Mouse (Mus musculus): ENCODE results near the gene Id1. TPM values are rescaled to one million over a fixed set of nuclear protein-coding genes. Genes with fewer than 3 reads are reported as not detected.

Gene Id1
- polyA plus RNA-seq, 1 experiment from 2014 or later, result 70.7 TPM

- H3K4me3 ChIP-seq (ENCODE audit: low read depth, low read length), result peak overlapping the region; percentile 68
- H3K36me3 ChIP-seq (ENCODE audit: control insufficient read depth, insufficient read depth, low read length), result no peaks in the 10 kb centered on the region
- peaks cover 48% of the 10 kb centered on the region for H3K4me1 ChIP-seq (ENCODE audit: control insufficient read depth, insufficient read depth, low read length)
- H3K9me3 ChIP-seq (ENCODE audit: control insufficient read depth, low read length), result no peaks in the 10 kb centered on the region
- ATAC-seq (ENCODE audit: low FRiP score) (no peak), DNase-seq (ENCODE audit: low spot score, missing footprints) (peak; percentile 90)
- 12% methylated on average over 10 of the region's 10 CpGs for WGBS
- peak overlapping the region; percentile 91 for H3K4me2 ChIP-seq
- no peaks in the 10 kb centered on the region for H3K27me3 ChIP-seq (ENCODE audit: control insufficient read depth, insufficient read depth, low read length)
- H3K27ac ChIP-seq (ENCODE audit: low read depth, low read length), result peak overlapping the region; percentile 69
- H3K9ac ChIP-seq (ENCODE audit: low read length), result peak overlapping the region; percentile 89
Observed at GRCm38 (mm10) chr2:152737306-152738221, 1.5 kb downstream of the Id1 start.

- Histone ChIP-seq H3K4me1 (ENCODE audit: control insufficient read depth, insufficient read depth, low read length) (peaks cover 48% of the 10 kb centered on the region), H3K9me3 (ENCODE audit: control insufficient read depth, low read length) (no peaks in the 10 kb centered on the region), H3K27me3 (ENCODE audit: control insufficient read depth, insufficient read depth, low read length) (no peaks in the 10 kb centered on the region), H3K36me3 (ENCODE audit: control insufficient read depth, insufficient read depth, low read length) (no peaks in the 10 kb centered on the region), H3K9ac (ENCODE audit: low read length) (peak overlapping the region; percentile 89; the same call in 1 of the 2 replicates), H3K4me2 (peak overlapping the region; percentile 91), H3K4me3 (ENCODE audit: low read depth, low read length) (peak overlapping the region; percentile 68), H3K27ac (ENCODE audit: low read depth, low read length) (no peak overlapping the region)
- DNase-seq (ENCODE audit: low spot score, missing footprints), result no peak
- no peak for ATAC-seq (ENCODE audit: low FRiP score)
- 62% methylated on average over 2 of the region's 2 CpGs for WGBS
Observed at GRCm38 (mm10) chr2:152738341-152738740, 2.3 kb downstream of the Id1 start.

- H3K9me3 ChIP-seq (ENCODE audit: control insufficient read depth, low read length), result no peaks in the 10 kb centered on the region
- peaks cover 46% of the 10 kb centered on the region for H3K4me1 ChIP-seq (ENCODE audit: control insufficient read depth, insufficient read depth, low read length)
- peak overlapping the region; percentile 36 for H3K4me3 ChIP-seq (ENCODE audit: low read depth, low read length)
- DNase-seq (ENCODE audit: low spot score, missing footprints), result peak; percentile 93
- no peak overlapping the region; the same call in 1 of the 2 replicates for H3K27ac ChIP-seq (ENCODE audit: low read depth, low read length)
- H3K4me2 ChIP-seq, result peak overlapping the region; percentile 91
- peak overlapping the region; percentile 64 for H3K9ac ChIP-seq (ENCODE audit: low read length)
- no peaks in the 10 kb centered on the region for H3K36me3 ChIP-seq (ENCODE audit: control insufficient read depth, insufficient read depth, low read length)
- no peaks in the 10 kb centered on the region for H3K27me3 ChIP-seq (ENCODE audit: control insufficient read depth, insufficient read depth, low read length)
- peak; percentile 14 for ATAC-seq (ENCODE audit: low FRiP score)
- WGBS, result 2% methylated on average over 33 of the region's 36 CpGs
Observed at GRCm38 (mm10) chr2:152739031-152739841, 3.2 kb downstream of the Id1 start.

- Histone ChIP-seq H3K36me3 (ENCODE audit: control insufficient read depth, insufficient read depth, low read length) (no peaks in the 10 kb centered on the region), H3K9me3 (ENCODE audit: control insufficient read depth, low read length) (no peaks in the 10 kb centered on the region), H3K9ac (ENCODE audit: low read length) (peak overlapping the region; percentile 33), H3K27me3 (ENCODE audit: control insufficient read depth, insufficient read depth, low read length) (no peaks in the 10 kb centered on the region), H3K27ac (ENCODE audit: low read depth, low read length) (no peak overlapping the region), H3K4me2 (peak overlapping the region; percentile 91; the same call in 1 of the 2 replicates), H3K4me1 (ENCODE audit: control insufficient read depth, insufficient read depth, low read length) (peaks cover 40% of the 10 kb centered on the region), H3K4me3 (ENCODE audit: low read depth, low read length) (peak overlapping the region; percentile 36; the same call in 1 of the 2 replicates)
- ATAC-seq (ENCODE audit: low FRiP score), result no peak
- DNase-seq (ENCODE audit: low spot score, missing footprints), result no peak
- WGBS, result 22% methylated on average over 3 of the region's 3 CpGs
Observed at GRCm38 (mm10) chr2:152739842-152740260, 3.8 kb downstream of the Id1 start.

GRCm38 (mm10) chr2:152740490-152740889 is 4.4 kb downstream of the Id1 start:
- no peaks in the 10 kb centered on the region for H3K36me3 ChIP-seq (ENCODE audit: control insufficient read depth, insufficient read depth, low read length)
- H3K27ac ChIP-seq (ENCODE audit: low read depth, low read length), result no peak overlapping the region
- no peak overlapping the region for H3K4me2 ChIP-seq
- 65% methylated on average over 5 of the region's 5 CpGs for WGBS
- ATAC-seq (ENCODE audit: low FRiP score) (no peak), DNase-seq (ENCODE audit: low spot score, missing footprints) (peak; percentile 75)
- no peaks in the 10 kb centered on the region for H3K9me3 ChIP-seq (ENCODE audit: control insufficient read depth, low read length)
- no peak overlapping the region for H3K4me3 ChIP-seq (ENCODE audit: low read depth, low read length)
- no peak overlapping the region for H3K9ac ChIP-seq (ENCODE audit: low read length)
- H3K4me1 ChIP-seq (ENCODE audit: control insufficient read depth, insufficient read depth, low read length), result peaks cover 36% of the 10 kb centered on the region
- H3K27me3 ChIP-seq (ENCODE audit: control insufficient read depth, insufficient read depth, low read length), result no peaks in the 10 kb centered on the region

DNA sequence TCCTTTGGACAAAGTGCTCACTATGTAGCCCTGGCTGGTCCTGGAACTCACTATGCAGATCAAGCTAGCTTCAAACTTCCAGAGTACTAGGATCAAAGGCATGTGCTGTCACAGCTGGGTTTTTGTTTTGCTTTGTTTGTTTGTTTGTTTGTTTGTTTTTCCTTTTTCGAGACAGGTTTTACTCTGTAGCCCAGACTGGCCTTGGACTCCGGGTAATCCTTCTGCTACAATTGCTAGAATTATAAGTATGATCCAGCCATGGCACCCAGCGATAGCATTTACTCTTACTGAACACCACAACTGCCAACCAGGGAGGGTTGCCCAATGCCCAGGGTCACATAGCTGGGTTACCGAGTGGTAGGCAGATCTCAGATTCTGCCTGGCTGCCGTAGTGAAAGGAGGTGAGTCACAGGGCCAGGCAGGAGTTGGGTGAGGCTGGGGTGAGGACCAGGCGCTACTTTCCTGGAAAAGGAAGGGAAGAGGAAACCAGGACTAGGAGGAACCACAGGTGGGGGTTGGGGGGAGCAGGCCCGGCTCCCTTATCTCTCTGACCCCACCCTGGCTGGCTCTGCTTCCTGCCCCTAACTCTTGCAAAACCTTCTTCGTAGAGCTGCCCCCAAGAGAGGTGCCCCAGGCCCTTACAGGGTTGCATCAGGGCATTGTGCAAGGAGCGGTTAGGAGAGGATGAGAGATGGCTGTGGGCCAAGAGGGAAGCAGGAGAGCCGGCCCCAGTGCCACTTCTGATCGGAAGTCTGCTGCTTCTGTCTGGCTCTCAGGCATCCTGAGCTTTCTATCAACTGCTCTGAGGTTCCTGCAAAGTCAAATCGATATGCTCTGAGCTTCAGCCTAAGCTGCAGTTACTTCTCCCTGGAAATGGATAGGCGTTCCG is 5.3 kb downstream of the Id1 start:
- H3K27me3 ChIP-seq (ENCODE audit: control insufficient read depth, insufficient read depth, low read length), result no peaks in the 10 kb centered on the region
- no peak overlapping the region for H3K4me3 ChIP-seq (ENCODE audit: low read depth, low read length)
- no peak overlapping the region for H3K4me2 ChIP-seq
- H3K9me3 ChIP-seq (ENCODE audit: control insufficient read depth, low read length), result no peaks in the 10 kb centered on the region
- no peaks in the 10 kb centered on the region for H3K36me3 ChIP-seq (ENCODE audit: control insufficient read depth, insufficient read depth, low read length)
- peaks cover 32% of the 10 kb centered on the region for H3K4me1 ChIP-seq (ENCODE audit: control insufficient read depth, insufficient read depth, low read length)
- ATAC-seq (ENCODE audit: low FRiP score) (no peak), DNase-seq (ENCODE audit: low spot score, missing footprints) (peak; percentile 88)
- peak overlapping the region; percentile 24; the same call in 1 of the 2 replicates for H3K9ac ChIP-seq (ENCODE audit: low read length)
- WGBS, result 67% methylated on average over 14 of the region's 14 CpGs
- H3K27ac ChIP-seq (ENCODE audit: low read depth, low read length), result no peak overlapping the region

- DNase-seq (ENCODE audit: low spot score, missing footprints) (peak; percentile 97), ATAC-seq (ENCODE audit: low FRiP score) (0 out of 2 replicates have a peak, but pooled peaks have one; percentile 46)
- WGBS, result 28% methylated on average over 10 of the region's 10 CpGs
- Histone ChIP-seq H3K27me3 (ENCODE audit: control insufficient read depth, insufficient read depth, low read length) (no peaks in the 10 kb centered on the region), H3K9me3 (ENCODE audit: control insufficient read depth, low read length) (no peaks in the 10 kb centered on the region), H3K9ac (ENCODE audit: low read length) (no peak overlapping the region), H3K36me3 (ENCODE audit: control insufficient read depth, insufficient read depth, low read length) (no peaks in the 10 kb centered on the region), H3K4me3 (ENCODE audit: low read depth, low read length) (no peak overlapping the region), H3K4me1 (ENCODE audit: control insufficient read depth, insufficient read depth, low read length) (peaks cover 23% of the 10 kb centered on the region), H3K4me2 (no peak overlapping the region), H3K27ac (ENCODE audit: low read depth, low read length) (no peak overlapping the region)
Observed at GRCm38 (mm10) chr2:152742435-152742834, 6.4 kb downstream of the Id1 start.

All from midbrain, embryonic 11.5 days (tissue).